Mouse (Mus musculus): ENCODE data around the gene Snai1.
A peak's percentile ranks its signal among the peaks of the same experiment; 100 is the strongest.

DNA sequence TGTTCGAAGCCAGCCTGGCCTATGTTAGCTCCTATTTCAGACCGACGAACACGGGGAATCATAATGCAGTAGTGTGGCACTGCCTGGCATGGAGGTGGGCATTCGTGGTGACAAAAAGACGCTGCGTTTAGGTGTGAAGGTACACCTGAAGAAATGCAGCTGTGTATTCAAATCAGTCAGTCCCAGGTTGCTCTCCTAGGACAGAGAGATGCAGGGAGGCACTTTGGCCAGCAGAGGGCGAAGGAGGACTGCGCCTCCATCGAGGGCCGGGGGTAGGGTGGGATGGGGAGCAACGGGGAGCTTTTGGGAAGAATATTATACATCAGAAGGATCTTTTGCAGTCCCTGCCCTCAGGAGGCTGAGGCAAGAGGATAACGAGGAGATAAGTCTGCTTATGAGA is 5.9 kb upstream of the Snai1 start:
- TF ChIP-seq POLR2A (IDR thresholded peaks at IDR 0.05; ENCODE audit: insufficient read depth, low read depth, low read length), result no peak
- peak; percentile 95 for TF ChIP-seq CTCF (IDR thresholded peaks at IDR 0.05; ENCODE audit: insufficient read depth, low read depth, low read length)

Data from olfactory bulb, adult 2 months (tissue).